Mouse (Mus musculus): ENCODE results near the gene Pak1. TPM values are rescaled to one million over a fixed set of nuclear protein-coding genes. Genes with fewer than 3 reads are reported as not detected.
A peak's percentile ranks its signal among the peaks of the same experiment; 100 is the strongest.
"Not testable (repeated sequence)": the region's sequence is repeated elsewhere in the genome, so short reads cannot be mapped to it uniquely, and the experiment has no call there.

Pak1 gene
- polyA plus RNA-seq, 1 experiment: 1.6 TPM

GRCm38 (mm10) chr7:97804245-97805066 lies 16.1 kb downstream of the Pak1 start:
- H3K27ac ChIP-seq (replicated peaks; ENCODE audit: low read depth, low read length): no peak overlapping the region
- no peaks in the 10 kb centered on the region for H3K4me1 ChIP-seq (ENCODE audit: control insufficient read depth, insufficient read depth, insufficient read length, low read length)
- H3K4me3 ChIP-seq (ENCODE audit: insufficient read depth, low read depth, low read length): no peak overlapping the region

- H3K4me1 ChIP-seq (ENCODE audit: control insufficient read depth, insufficient read depth, insufficient read length, low read length): no peaks in the 10 kb centered on the region
- no peak overlapping the region for H3K27ac ChIP-seq (replicated peaks; ENCODE audit: low read depth, low read length)
Measured at GRCm38 (mm10) chr7:97805067-97805365, 16.7 kb downstream of the Pak1 start.

DNA sequence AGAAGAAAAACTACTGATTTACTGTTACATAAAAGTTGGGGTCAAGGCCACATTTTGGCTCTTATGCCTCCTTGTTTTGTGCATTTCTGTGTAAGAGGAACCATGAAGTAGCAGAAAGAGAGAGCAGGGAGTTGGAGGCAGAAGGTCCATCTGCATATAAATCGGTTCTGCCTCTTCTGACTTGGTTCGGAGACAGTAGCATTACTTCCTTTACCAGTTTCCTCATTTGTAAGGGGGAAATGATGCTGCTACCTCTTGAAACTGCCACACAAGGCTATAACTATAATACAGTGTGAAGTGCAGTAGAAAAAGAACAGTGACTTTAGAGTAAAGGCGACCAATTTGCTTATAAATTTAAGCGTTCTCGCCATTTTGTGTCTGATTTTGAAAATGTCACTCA lies 21.0 kb downstream of the Pak1 start:
- Histone ChIP-seq H3K27ac (replicated peaks; ENCODE audit: low read depth, low read length) (no peak overlapping the region), H3K4me3 (ENCODE audit: insufficient read depth, low read depth, low read length) (no peak overlapping the region)

More at GRCm38 (mm10) chr7:97805067-97805365, 16.7 kb downstream of the Pak1 start:
- no peak overlapping the region for H3K4me3 ChIP-seq (ENCODE audit: insufficient read depth, low read depth, low read length)

DNA sequence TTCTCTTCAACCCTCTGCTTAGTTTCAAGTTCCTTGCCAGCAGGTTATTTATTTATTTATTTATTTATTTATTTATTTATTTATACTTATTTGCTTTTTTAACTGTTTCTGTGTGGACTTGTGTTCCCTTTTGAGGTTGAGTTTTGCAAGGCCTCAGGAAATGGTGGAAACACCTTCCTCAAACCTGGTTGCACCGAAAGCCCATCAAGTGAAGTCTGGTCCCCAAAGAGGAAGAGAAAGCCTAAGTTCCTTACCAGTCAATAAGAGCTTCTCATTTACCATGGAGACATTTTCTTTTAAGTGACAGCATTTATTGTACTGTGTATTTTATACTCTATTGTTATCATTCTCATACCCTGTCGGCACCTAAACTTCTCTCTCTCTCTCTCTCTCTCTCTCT lies 33.5 kb downstream of the Pak1 start:
- no peak overlapping the region for H3K4me3 ChIP-seq (ENCODE audit: insufficient read depth, low read depth, low read length)
- no peaks in the 10 kb centered on the region for H3K4me1 ChIP-seq (ENCODE audit: control insufficient read depth, insufficient read depth, insufficient read length, low read length)
- no peak overlapping the region for H3K27ac ChIP-seq (replicated peaks; ENCODE audit: low read depth, low read length)

More for the DNA sequence above, 21.0 kb downstream of the Pak1 start:
- no peaks in the 10 kb centered on the region for H3K4me1 ChIP-seq (ENCODE audit: control insufficient read depth, insufficient read depth, insufficient read length, low read length)

DNA sequence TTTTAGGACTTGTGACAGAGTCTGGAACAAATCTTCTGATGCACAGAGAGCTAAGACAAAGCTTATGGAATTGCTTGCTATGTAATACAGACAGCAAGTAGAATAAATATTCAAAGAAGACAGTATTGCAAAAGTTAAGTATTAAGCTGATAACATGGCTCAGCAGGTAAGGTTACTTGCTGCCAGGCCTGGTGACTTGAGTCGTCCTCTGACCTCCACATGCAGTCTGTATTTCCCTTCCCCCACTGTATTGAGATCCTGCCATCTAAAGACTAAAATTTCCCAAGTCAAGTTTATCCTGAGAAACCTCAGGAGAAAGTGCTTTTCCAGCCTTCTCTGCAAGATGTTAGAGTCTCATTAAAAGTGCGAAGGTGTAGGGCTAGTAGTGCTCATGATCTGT lies 40.8 kb downstream of the Pak1 start:
- Histone ChIP-seq H3K27ac (replicated peaks; ENCODE audit: low read depth, low read length) (no peak overlapping the region), H3K4me3 (ENCODE audit: insufficient read depth, low read depth, low read length) (no peak overlapping the region), H3K4me1 (ENCODE audit: control insufficient read depth, insufficient read depth, insufficient read length, low read length) (no peaks in the 10 kb centered on the region)

DNA sequence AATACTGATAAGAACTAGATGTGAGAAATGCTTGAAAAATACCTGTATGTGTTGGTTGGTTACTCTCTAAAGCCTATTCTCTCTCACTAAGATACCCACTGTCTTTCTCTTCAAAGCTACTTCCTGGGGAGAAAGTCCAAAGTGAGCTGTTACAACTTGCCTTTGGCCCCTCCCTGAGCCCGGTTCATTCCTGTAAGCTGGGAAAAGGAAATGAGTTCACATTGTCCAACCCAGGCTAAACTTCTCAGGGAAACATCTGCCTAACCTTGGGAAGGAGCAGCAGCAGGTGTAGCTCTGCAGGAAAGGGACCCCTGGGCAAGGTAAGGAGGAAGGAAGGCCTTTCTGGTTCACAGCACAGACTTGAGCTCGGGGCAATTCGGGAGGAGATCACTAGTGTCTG lies 42.4 kb downstream of the Pak1 start:
- H3K4me3 ChIP-seq (ENCODE audit: insufficient read depth, low read depth, low read length): no peak overlapping the region
- no peaks in the 10 kb centered on the region for H3K4me1 ChIP-seq (ENCODE audit: control insufficient read depth, insufficient read depth, insufficient read length, low read length)
- H3K27ac ChIP-seq (replicated peaks; ENCODE audit: low read depth, low read length): no peak overlapping the region

- H3K4me1 ChIP-seq (ENCODE audit: control insufficient read depth, insufficient read depth, insufficient read length, low read length): no peaks in the 10 kb centered on the region
- H3K27ac ChIP-seq (replicated peaks; ENCODE audit: low read depth, low read length): no peak overlapping the region
- H3K4me3 ChIP-seq (ENCODE audit: insufficient read depth, low read depth, low read length): no peak overlapping the region
Measured at GRCm38 (mm10) chr7:97832987-97833386, 44.6 kb downstream of the Pak1 start.

- no peak overlapping the region for H3K4me3 ChIP-seq (ENCODE audit: insufficient read depth, low read depth, low read length)
- no peak overlapping the region for H3K27ac ChIP-seq (replicated peaks; ENCODE audit: low read depth, low read length)
- H3K4me1 ChIP-seq (ENCODE audit: control insufficient read depth, insufficient read depth, insufficient read length, low read length): no peaks in the 10 kb centered on the region
Measured at GRCm38 (mm10) chr7:97838574-97838973, 50.2 kb downstream of the Pak1 start.

GRCm38 (mm10) chr7:97841311-97841710 lies 53.0 kb downstream of the Pak1 start:
- Histone ChIP-seq H3K4me1 (ENCODE audit: control insufficient read depth, insufficient read depth, insufficient read length, low read length) (no peaks in the 10 kb centered on the region), H3K27ac (replicated peaks; ENCODE audit: low read depth, low read length) (no peak overlapping the region), H3K4me3 (ENCODE audit: insufficient read depth, low read depth, low read length) (no peak overlapping the region)

- Histone ChIP-seq H3K4me1 (ENCODE audit: control insufficient read depth, insufficient read depth, insufficient read length, low read length) (no peaks in the 10 kb centered on the region), H3K4me3 (ENCODE audit: insufficient read depth, low read depth, low read length) (no peak overlapping the region), H3K27ac (replicated peaks; ENCODE audit: low read depth, low read length) (no peak overlapping the region)
Measured at GRCm38 (mm10) chr7:97842332-97842731, 54.0 kb downstream of the Pak1 start.

GRCm38 (mm10) chr7:97842806-97843570 lies 54.6 kb downstream of the Pak1 start:
- no peak overlapping the region for H3K27ac ChIP-seq (replicated peaks; ENCODE audit: low read depth, low read length)
- H3K4me3 ChIP-seq (ENCODE audit: insufficient read depth, low read depth, low read length): peak overlapping the region; percentile 60
- no peaks in the 10 kb centered on the region for H3K4me1 ChIP-seq (ENCODE audit: control insufficient read depth, insufficient read depth, insufficient read length, low read length)

DNA sequence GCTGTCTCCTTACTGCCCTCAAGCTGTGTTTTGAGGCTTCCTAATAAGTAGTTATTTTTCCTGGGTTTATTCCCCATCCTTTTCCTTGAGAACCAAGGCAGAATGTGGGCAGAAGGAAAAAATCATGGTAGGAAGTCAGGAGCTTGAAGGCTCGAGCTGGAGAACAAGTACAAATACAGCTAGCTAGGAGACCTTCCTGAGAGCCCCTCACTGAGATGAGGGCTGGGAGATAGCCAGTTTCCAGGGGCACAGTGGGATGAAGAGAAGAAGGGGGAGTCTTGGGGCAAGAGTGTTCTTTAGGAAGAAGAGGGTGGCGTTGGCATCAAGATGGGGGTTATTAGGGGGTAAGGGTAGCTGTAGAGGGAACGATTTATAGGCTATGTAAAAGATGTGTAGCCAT lies 56.1 kb downstream of the Pak1 start:
- Histone ChIP-seq H3K27ac (replicated peaks; ENCODE audit: low read depth, low read length) (no peak overlapping the region), H3K4me3 (ENCODE audit: insufficient read depth, low read depth, low read length) (no peak overlapping the region), H3K4me1 (ENCODE audit: control insufficient read depth, insufficient read depth, insufficient read length, low read length) (no peaks in the 10 kb centered on the region)

DNA sequence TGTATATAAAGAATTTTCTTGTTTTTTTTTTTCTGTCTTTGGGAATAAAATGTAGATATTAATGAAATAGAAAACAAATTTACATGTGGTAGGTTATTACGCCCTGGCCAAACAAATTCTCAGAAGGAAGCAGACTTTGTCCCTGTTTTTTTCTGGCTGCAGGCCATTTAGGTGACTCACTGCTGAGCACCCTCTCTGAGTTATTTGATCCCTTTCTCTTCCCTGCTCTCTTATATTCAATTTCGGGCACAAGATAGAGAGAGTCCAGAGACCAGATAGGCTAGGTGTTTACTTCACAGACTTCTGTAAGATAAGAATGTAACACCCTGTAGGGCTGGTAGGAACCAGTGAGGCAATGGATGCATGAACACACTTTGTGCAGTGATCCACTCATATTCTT lies 57.2 kb downstream of the Pak1 start:
- no peak overlapping the region for H3K4me3 ChIP-seq (ENCODE audit: insufficient read depth, low read depth, low read length)
- no peaks in the 10 kb centered on the region for H3K4me1 ChIP-seq (ENCODE audit: control insufficient read depth, insufficient read depth, insufficient read length, low read length)
- H3K27ac ChIP-seq (replicated peaks; ENCODE audit: low read depth, low read length): no peak overlapping the region

- H3K4me1 ChIP-seq (ENCODE audit: control insufficient read depth, insufficient read depth, insufficient read length, low read length): no peaks in the 10 kb centered on the region
- no peak overlapping the region for H3K27ac ChIP-seq (replicated peaks; ENCODE audit: low read depth, low read length)
- no peak overlapping the region for H3K4me3 ChIP-seq (ENCODE audit: insufficient read depth, low read depth, low read length)
Measured at GRCm38 (mm10) chr7:97846539-97846938, 58.2 kb downstream of the Pak1 start.

DNA sequence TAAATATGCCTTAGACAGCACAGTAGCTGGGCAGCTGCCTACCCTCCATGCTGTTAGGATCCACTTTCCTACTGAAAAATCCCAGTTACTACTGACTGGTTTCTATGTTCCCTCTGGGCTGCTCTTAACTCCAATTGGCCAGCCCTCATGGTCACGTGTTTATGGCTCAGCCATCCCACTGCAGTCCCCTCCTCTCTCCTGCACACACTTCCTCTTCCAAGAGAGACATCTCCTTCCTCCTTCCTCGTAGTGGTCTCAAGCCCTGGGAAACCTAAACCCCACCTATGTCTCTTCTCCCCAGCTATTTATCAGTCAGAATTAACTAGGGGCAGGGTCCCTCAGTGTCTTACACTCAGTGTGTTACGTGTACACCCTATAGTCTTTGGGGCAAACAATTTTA lies 61.2 kb downstream of the Pak1 start:
- not testable (repeated sequence) for H3K4me3 ChIP-seq (ENCODE audit: insufficient read depth, low read depth, low read length); H3K27ac ChIP-seq (replicated peaks; ENCODE audit: low read depth, low read length); H3K4me1 ChIP-seq (ENCODE audit: control insufficient read depth, insufficient read depth, insufficient read length, low read length)

- H3K4me3 ChIP-seq (ENCODE audit: insufficient read depth, low read depth, low read length): no peak overlapping the region
- no peaks in the 10 kb centered on the region for H3K4me1 ChIP-seq (ENCODE audit: control insufficient read depth, insufficient read depth, insufficient read length, low read length)
- H3K27ac ChIP-seq (replicated peaks; ENCODE audit: low read depth, low read length): no peak overlapping the region
Measured at GRCm38 (mm10) chr7:97850331-97850730, 62.0 kb downstream of the Pak1 start.

All from brown adipose tissue, adult 24 weeks (tissue).